Mouse (Mus musculus): Measurements from ENCODE around the gene Olfr1107. TPM values are rescaled to one million over a fixed set of nuclear protein-coding genes. Genes with fewer than 3 reads are reported as not detected.

The Olfr1107 gene
- not detected in 2 replicates for polyA plus RNA-seq (2014; fragmentation: Nextera tagmentation; extraction: Ambion mirVana)

- Histone ChIP-seq H3K36me3 (ENCODE audit: insufficient read depth) (no peaks in the 10 kb centered on the region), H3K4me3 (ENCODE audit: low read depth, low read length) (no peak within 1 kb of the TSS), H3K4me2 (no peak within 1 kb of the TSS), H3K9ac (no peak within 1 kb of the TSS), H3K4me1 (ENCODE audit: insufficient read depth) (no peaks in the 10 kb centered on the region), H3K27me3 (ENCODE audit: insufficient read depth, low read length) (no peaks in the 10 kb centered on the region), H3K9me3 (ENCODE audit: low read depth, low read length) (no peaks in the 10 kb centered on the region), H3K27ac (ENCODE audit: low read depth) (no peak within 1 kb of the TSS)
- no peak for TF ChIP-seq CTCF (IDR thresholded peaks at IDR 0.05; ENCODE audit: low read depth)
- WGBS: 76% methylated on average over 1 of the region's 1 CpGs
- ATAC-seq (ENCODE audit: insufficient read depth) (no peak), DNase-seq (no peak)
Observed at GRCm38 (mm10) chr2:87075717-87076116, at the start of gene Olfr1107. Gene Olfr1107, minus strand, starts transcription at chr2:87075817.

- H3K27me3 ChIP-seq (ENCODE audit: insufficient read depth, low read length): no peaks in the 10 kb centered on the region
- DNase-seq (no peak), ATAC-seq (ENCODE audit: insufficient read depth) (no peak)
- TF ChIP-seq CTCF (IDR thresholded peaks at IDR 0.05; ENCODE audit: low read depth): no peak
- H3K4me2 ChIP-seq: no peak within 1 kb of the TSS
- H3K4me3 ChIP-seq (ENCODE audit: low read depth, low read length): no peak within 1 kb of the TSS
- no peaks in the 10 kb centered on the region for H3K36me3 ChIP-seq (ENCODE audit: insufficient read depth)
- no peak within 1 kb of the TSS for H3K9ac ChIP-seq
- no peaks in the 10 kb centered on the region for H3K9me3 ChIP-seq (ENCODE audit: low read depth, low read length)
- no peaks in the 10 kb centered on the region for H3K4me1 ChIP-seq (ENCODE audit: insufficient read depth)
- H3K27ac ChIP-seq (ENCODE audit: low read depth): no peak within 1 kb of the TSS
Observed at GRCm38 (mm10) chr2:87114467-87114866, 38.9 kb upstream of the Olfr1107 start, which contains the start of gene Olfr259. Gene Olfr259, minus strand, starts transcription at chr2:87114567.

GRCm38 (mm10) chr2:87095908-87096307 lies 20.3 kb upstream of the Olfr1107 start, which contains the start of gene Olfr1109:
Gene Olfr1109, minus strand, starts transcription at chr2:87096008.
- Histone ChIP-seq H3K9me3 (ENCODE audit: low read depth, low read length) (no peaks in the 10 kb centered on the region), H3K36me3 (ENCODE audit: insufficient read depth) (no peaks in the 10 kb centered on the region), H3K4me1 (ENCODE audit: insufficient read depth) (no peaks in the 10 kb centered on the region), H3K4me2 (no peak within 1 kb of the TSS), H3K27me3 (ENCODE audit: insufficient read depth, low read length) (no peaks in the 10 kb centered on the region), H3K9ac (no peak within 1 kb of the TSS), H3K4me3 (ENCODE audit: low read depth, low read length) (no peak within 1 kb of the TSS), H3K27ac (ENCODE audit: low read depth) (no peak within 1 kb of the TSS)
- DNase-seq: no peak
- WGBS: 84% methylated on average over 1 of the region's 1 CpGs
- no peak for TF ChIP-seq CTCF (IDR thresholded peaks at IDR 0.05; ENCODE audit: low read depth)
- ATAC-seq (ENCODE audit: insufficient read depth): no peak

- Histone ChIP-seq H3K27ac (ENCODE audit: low read depth) (no peak within 1 kb of the TSS), H3K36me3 (ENCODE audit: insufficient read depth) (no peaks in the 10 kb centered on the region), H3K4me1 (ENCODE audit: insufficient read depth) (no peaks in the 10 kb centered on the region), H3K27me3 (ENCODE audit: insufficient read depth, low read length) (no peaks in the 10 kb centered on the region), H3K4me2 (no peak within 1 kb of the TSS), H3K9me3 (ENCODE audit: low read depth, low read length) (no peaks in the 10 kb centered on the region), H3K9ac (no peak within 1 kb of the TSS), H3K4me3 (ENCODE audit: low read depth, low read length) (no peak within 1 kb of the TSS)
- WGBS: 70% methylated on average over 1 of the region's 1 CpGs
- DNase-seq: no peak
- ATAC-seq (ENCODE audit: insufficient read depth): no peak
- TF ChIP-seq CTCF (IDR thresholded peaks at IDR 0.05; ENCODE audit: low read depth): no peak
Observed at GRCm38 (mm10) chr2:87052173-87052572, 23.4 kb downstream of the Olfr1107 start, which contains the start of gene Olfr1106. Gene Olfr1106, minus strand, starts transcription at chr2:87052273.

GRCm38 (mm10) chr2:87036431-87036830 lies 39.2 kb downstream of the Olfr1107 start, which contains the start of gene Olfr1105:
Gene Olfr1105, minus strand, starts transcription at chr2:87036531.
- H3K4me2 ChIP-seq: no peak within 1 kb of the TSS
- H3K27me3 ChIP-seq (ENCODE audit: insufficient read depth, low read length): no peaks in the 10 kb centered on the region
- H3K36me3 ChIP-seq (ENCODE audit: insufficient read depth): no peaks in the 10 kb centered on the region
- no peaks in the 10 kb centered on the region for H3K4me1 ChIP-seq (ENCODE audit: insufficient read depth)
- no peak for ATAC-seq (ENCODE audit: insufficient read depth)
- H3K27ac ChIP-seq (ENCODE audit: low read depth): no peak within 1 kb of the TSS
- DNase-seq: no peak
- H3K9ac ChIP-seq: no peak within 1 kb of the TSS
- no peak within 1 kb of the TSS for H3K4me3 ChIP-seq (ENCODE audit: low read depth, low read length)
- TF ChIP-seq CTCF (IDR thresholded peaks at IDR 0.05; ENCODE audit: low read depth): no peak
- no peaks in the 10 kb centered on the region for H3K9me3 ChIP-seq (ENCODE audit: low read depth, low read length)

- H3K9me3 ChIP-seq (ENCODE audit: low read depth, low read length): no peaks in the 10 kb centered on the region
- H3K36me3 ChIP-seq (ENCODE audit: insufficient read depth): no peaks in the 10 kb centered on the region
- WGBS: 87% methylated on average over 1 of the region's 1 CpGs
- no peak within 1 kb of the TSS for H3K4me3 ChIP-seq (ENCODE audit: low read depth, low read length)
- no peak for TF ChIP-seq CTCF (IDR thresholded peaks at IDR 0.05; ENCODE audit: low read depth)
- H3K9ac ChIP-seq: no peak within 1 kb of the TSS
- ATAC-seq (ENCODE audit: insufficient read depth) (no peak), DNase-seq (no peak)
- H3K27ac ChIP-seq (ENCODE audit: low read depth): no peak within 1 kb of the TSS
- no peak within 1 kb of the TSS for H3K4me2 ChIP-seq
- no peaks in the 10 kb centered on the region for H3K27me3 ChIP-seq (ENCODE audit: insufficient read depth, low read length)
- H3K4me1 ChIP-seq (ENCODE audit: insufficient read depth): no peaks in the 10 kb centered on the region
Observed at GRCm38 (mm10) chr2:87026980-87027379, 48.6 kb downstream of the Olfr1107 start, which contains the start of gene Olfr1104. Gene Olfr1104, minus strand, starts transcription at chr2:87027080.

Other genes with a start within 250 kb of the Olfr1107 start
- not detected in 2 replicates for gene Olfr1095, start 224.1 kb downstream of the Olfr1107 start, polyA plus RNA-seq (2014; fragmentation: Nextera tagmentation; extraction: Ambion mirVana)
- not detected in 2 replicates for gene Gm13723, start 201.0 kb downstream of the Olfr1107 start, polyA plus RNA-seq (2014; fragmentation: Nextera tagmentation; extraction: Ambion mirVana)
- not detected in 2 replicates for gene Olfr1097, start 183.6 kb downstream of the Olfr1107 start, polyA plus RNA-seq (2014; fragmentation: Nextera tagmentation; extraction: Ambion mirVana)
- gene Olfr1098, start 151.3 kb downstream of the Olfr1107 start, polyA plus RNA-seq (2014; fragmentation: Nextera tagmentation; extraction: Ambion mirVana): not detected in 2 replicates
- gene Olfr1099, start 115.1 kb downstream of the Olfr1107 start, polyA plus RNA-seq (2014; fragmentation: Nextera tagmentation; extraction: Ambion mirVana): not detected in 2 replicates
- not detected in 2 replicates for gene Olfr1100, start 95.9 kb downstream of the Olfr1107 start, polyA plus RNA-seq (2014; fragmentation: Nextera tagmentation; extraction: Ambion mirVana)
- not detected in 2 replicates for gene Olfr1101, start 84.6 kb downstream of the Olfr1107 start, polyA plus RNA-seq (2014; fragmentation: Nextera tagmentation; extraction: Ambion mirVana)
- gene Olfr1102, start 77.4 kb downstream of the Olfr1107 start, polyA plus RNA-seq (2014; fragmentation: Nextera tagmentation; extraction: Ambion mirVana): not detected in 2 replicates
- not detected in 2 replicates for gene Olfr1104, start 48.7 kb downstream of the Olfr1107 start, polyA plus RNA-seq (2014; fragmentation: Nextera tagmentation; extraction: Ambion mirVana)
- gene Olfr1105, start 39.3 kb downstream of the Olfr1107 start, polyA plus RNA-seq (2014; fragmentation: Nextera tagmentation; extraction: Ambion mirVana): not detected in 2 replicates
- gene Olfr1106, start 23.5 kb downstream of the Olfr1107 start, polyA plus RNA-seq (2014; fragmentation: Nextera tagmentation; extraction: Ambion mirVana): not detected in 2 replicates
- not detected in 2 replicates for gene Olfr1109, start 20.2 kb upstream of the Olfr1107 start, polyA plus RNA-seq (2014; fragmentation: Nextera tagmentation; extraction: Ambion mirVana)
- gene Olfr259, start 38.8 kb upstream of the Olfr1107 start, polyA plus RNA-seq (2014; fragmentation: Nextera tagmentation; extraction: Ambion mirVana): not detected in 2 replicates
- not detected in 2 replicates for gene Olfr1110, start 64.5 kb upstream of the Olfr1107 start, polyA plus RNA-seq (2014; fragmentation: Nextera tagmentation; extraction: Ambion mirVana)
- not detected in 2 replicates for gene Olfr1111, start 76.8 kb upstream of the Olfr1107 start, polyA plus RNA-seq (2014; fragmentation: Nextera tagmentation; extraction: Ambion mirVana)
- not detected in 2 replicates for gene Olfr1112, start 112.0 kb upstream of the Olfr1107 start, polyA plus RNA-seq (2014; fragmentation: Nextera tagmentation; extraction: Ambion mirVana)
- not detected in 2 replicates for gene Olfr1113, start 133.2 kb upstream of the Olfr1107 start, polyA plus RNA-seq (2014; fragmentation: Nextera tagmentation; extraction: Ambion mirVana)
- not detected in 2 replicates for gene Olfr1115, start 172.2 kb upstream of the Olfr1107 start, polyA plus RNA-seq (2014; fragmentation: Nextera tagmentation; extraction: Ambion mirVana)
- not detected in 2 replicates for gene Olfr1116, start 191.7 kb upstream of the Olfr1107 start, polyA plus RNA-seq (2014; fragmentation: Nextera tagmentation; extraction: Ambion mirVana)
- not detected in 2 replicates for gene Olfr1118, start 231.8 kb upstream of the Olfr1107 start, polyA plus RNA-seq (2014; fragmentation: Nextera tagmentation; extraction: Ambion mirVana)

Data from lung, embryonic 14.5 days (tissue).